Mouse (Mus musculus): ENCODE data around the gene Lrrc18. TPM values are rescaled to one million over a fixed set of nuclear protein-coding genes. Genes with fewer than 3 reads are reported as not detected.

Lrrc18 gene
- total and polyA plus RNA-seq, 2 experiments from 2014 or later = 0.14 to 0.38 TPM

- Histone ChIP-seq H3K4me2 (ENCODE audit: low read depth, low read length) (no peak overlapping the region), H3K4me1 (ENCODE audit: control insufficient read depth, insufficient read depth) (no peaks in the 10 kb centered on the region), H3K27me3 (ENCODE audit: control insufficient read depth, insufficient read depth, low read length) (no peaks in the 10 kb centered on the region), H3K27ac (ENCODE audit: low read depth) (no peak overlapping the region), H3K9me3 (replicated peaks; ENCODE audit: control insufficient read depth, low read length) (no peaks in the 10 kb centered on the region), H3K4me3 (ENCODE audit: low read depth, low read length) (no peak overlapping the region), H3K9ac (replicated peaks; ENCODE audit: low read depth, low read length) (no peak overlapping the region), H3K36me3 (replicated peaks; ENCODE audit: control insufficient read depth, insufficient read depth, low read length) (no peaks in the 10 kb centered on the region)
- 82% methylated on average over 3 of the region's 3 CpGs for WGBS
- no peak for ATAC-seq (ENCODE audit: insufficient read depth, low read depth)
- TF ChIP-seq CTCF (IDR thresholded peaks at IDR 0.05; ENCODE audit: low read depth) = no peak
- TF ChIP-seq EP300 (IDR thresholded peaks at IDR 0.05; ENCODE audit: low read depth) = no peak
- no peak for DNase-seq (ENCODE audit: low spot score)
Observed at GRCm38 (mm10) chr14:33045217-33045616, 54.0 kb downstream of the Lrrc18 start.

- H3K27me3 ChIP-seq (ENCODE audit: control insufficient read depth, insufficient read depth, low read length) = no peaks in the 10 kb centered on the region
- DNase-seq (ENCODE audit: low spot score) = no peak
- H3K4me2 ChIP-seq (ENCODE audit: low read depth, low read length) = no peak overlapping the region
- 45% methylated on average over 8 of the region's 8 CpGs for WGBS
- no peak overlapping the region for H3K27ac ChIP-seq (ENCODE audit: low read depth)
- TF ChIP-seq CTCF (IDR thresholded peaks at IDR 0.05; ENCODE audit: low read depth) (no peak), EP300 (IDR thresholded peaks at IDR 0.05; ENCODE audit: low read depth) (no peak)
- H3K9ac ChIP-seq (replicated peaks; ENCODE audit: low read depth, low read length) = no peak overlapping the region
- H3K9me3 ChIP-seq (replicated peaks; ENCODE audit: control insufficient read depth, low read length) = no peaks in the 10 kb centered on the region
- H3K4me1 ChIP-seq (ENCODE audit: control insufficient read depth, insufficient read depth) = 0 out of 2 replicates have a peak, but pooled peaks cover 7% of the 10 kb centered on the region
- no peaks in the 10 kb centered on the region for H3K36me3 ChIP-seq (replicated peaks; ENCODE audit: control insufficient read depth, insufficient read depth, low read length)
- no peak overlapping the region for H3K4me3 ChIP-seq (ENCODE audit: low read depth, low read length)
- no peak for ATAC-seq (ENCODE audit: insufficient read depth, low read depth)
Observed at GRCm38 (mm10) chr14:33053441-33053840, 62.3 kb downstream of the Lrrc18 start.

GRCm38 (mm10) chr14:33058881-33059660, 67.9 kb downstream of the Lrrc18 start:
- no peaks in the 10 kb centered on the region for H3K4me1 ChIP-seq (ENCODE audit: control insufficient read depth, insufficient read depth)
- no peaks in the 10 kb centered on the region for H3K27me3 ChIP-seq (ENCODE audit: control insufficient read depth, insufficient read depth, low read length)
- no peaks in the 10 kb centered on the region for H3K36me3 ChIP-seq (replicated peaks; ENCODE audit: control insufficient read depth, insufficient read depth, low read length)
- no peak for ATAC-seq (ENCODE audit: insufficient read depth, low read depth)
- H3K27ac ChIP-seq (ENCODE audit: low read depth) = no peak overlapping the region
- no peak overlapping the region for H3K4me2 ChIP-seq (ENCODE audit: low read depth, low read length)
- 82% methylated on average over 7 of the region's 7 CpGs for WGBS
- no peak for DNase-seq (ENCODE audit: low spot score)
- no peak overlapping the region for H3K4me3 ChIP-seq (ENCODE audit: low read depth, low read length)
- no peak overlapping the region for H3K9ac ChIP-seq (replicated peaks; ENCODE audit: low read depth, low read length)
- TF ChIP-seq CTCF (IDR thresholded peaks at IDR 0.05; ENCODE audit: low read depth) (no peak), EP300 (IDR thresholded peaks at IDR 0.05; ENCODE audit: low read depth) (no peak)
- H3K9me3 ChIP-seq (replicated peaks; ENCODE audit: control insufficient read depth, low read length) = no peaks in the 10 kb centered on the region

- no peaks in the 10 kb centered on the region for H3K4me1 ChIP-seq (ENCODE audit: control insufficient read depth, insufficient read depth)
- no peak overlapping the region for H3K9ac ChIP-seq (replicated peaks; ENCODE audit: low read depth, low read length)
- WGBS = 81% methylated on average over 5 of the region's 5 CpGs
- H3K9me3 ChIP-seq (replicated peaks; ENCODE audit: control insufficient read depth, low read length) = no peaks in the 10 kb centered on the region
- no peaks in the 10 kb centered on the region for H3K36me3 ChIP-seq (replicated peaks; ENCODE audit: control insufficient read depth, insufficient read depth, low read length)
- no peak for DNase-seq (ENCODE audit: low spot score)
- ATAC-seq (ENCODE audit: insufficient read depth, low read depth) = no peak
- H3K27me3 ChIP-seq (ENCODE audit: control insufficient read depth, insufficient read depth, low read length) = no peaks in the 10 kb centered on the region
- no peak overlapping the region for H3K27ac ChIP-seq (ENCODE audit: low read depth)
- TF ChIP-seq EP300 (IDR thresholded peaks at IDR 0.05; ENCODE audit: low read depth) = no peak
- no peak for TF ChIP-seq CTCF (IDR thresholded peaks at IDR 0.05; ENCODE audit: low read depth)
- no peak overlapping the region for H3K4me2 ChIP-seq (ENCODE audit: low read depth, low read length)
- no peak overlapping the region for H3K4me3 ChIP-seq (ENCODE audit: low read depth, low read length)
Observed at GRCm38 (mm10) chr14:33062996-33063395, 71.8 kb downstream of the Lrrc18 start.

Other genes with a start within 250 kb of the Lrrc18 start
- 0.42 TPM in 1 of 2 replicates, not detected in the other for gene Tmem273, start 205.4 kb upstream of the Lrrc18 start, total RNA-seq (2014; rRNA removed; ENCODE audit: low replicate concordance)
- gene Tmem273, start 205.4 kb upstream of the Lrrc18 start, polyA plus RNA-seq (2015; fragmentation: Nextera tagmentation; extraction: Ambion mirVana) = 0.27 and 0.49 TPM in 2 replicates
- gene Fam170b, start 157.4 kb upstream of the Lrrc18 start, total RNA-seq (2014; rRNA removed; ENCODE audit: low replicate concordance) = not detected in 2 replicates
- gene Fam170b, start 157.4 kb upstream of the Lrrc18 start, polyA plus RNA-seq (2015; fragmentation: Nextera tagmentation; extraction: Ambion mirVana) = 0.12 and 0.14 TPM in 2 replicates
- gene Vstm4, start 134.6 kb upstream of the Lrrc18 start, total RNA-seq (2014; rRNA removed; ENCODE audit: low replicate concordance) = 11.5 and 22.9 TPM in 2 replicates
- 21.5 and 22.2 TPM in 2 replicates for gene Vstm4, start 134.6 kb upstream of the Lrrc18 start, polyA plus RNA-seq (2015; fragmentation: Nextera tagmentation; extraction: Ambion mirVana)
- 1.4 and 1.5 TPM in 2 replicates for gene Wdfy4, start 194.1 kb downstream of the Lrrc18 start, total RNA-seq (2014; rRNA removed; ENCODE audit: low replicate concordance)
- 0.11 and 0.14 TPM in 2 replicates for gene Wdfy4, start 194.1 kb downstream of the Lrrc18 start, polyA plus RNA-seq (2015; fragmentation: Nextera tagmentation; extraction: Ambion mirVana)
- gene Arhgap22, start 222.6 kb downstream of the Lrrc18 start, total RNA-seq (2014; rRNA removed; ENCODE audit: low replicate concordance) = 2.0 and 4.2 TPM in 2 replicates
- gene Arhgap22, start 222.6 kb downstream of the Lrrc18 start, polyA plus RNA-seq (2015; fragmentation: Nextera tagmentation; extraction: Ambion mirVana) = 0.77 and 1.5 TPM in 2 replicates

Measured in heart, postnatal 0 days (tissue).